Mouse (Mus musculus): Measurements from ENCODE around the gene Fam53b.

- TF ChIP-seq POLR2A (IDR thresholded peaks at IDR 0.05; ENCODE audit: insufficient read depth, low read length) (no peak), CTCF (IDR thresholded peaks at IDR 0.05; ENCODE audit: low read depth, low read length) (no peak)
Observed at GRCm38 (mm10) chr7:132800868-132801267, 12.8 kb downstream of the Fam53b start.

Data from ES-Bruce4 (cell line).